Mouse (Mus musculus) bone marrow macrophage, adult 2 months (primary cell): Measurements from ENCODE around the gene Gm438.

Experiments
- CTCF ChIP-seq: IDR thresholded peaks from 2 replicates; pipeline ENCODE4 v1.5.1; 2012; ENCODE audit warnings: low read depth, mild to moderate bottlenecking, low read length, moderate library complexity
- POLR2A ChIP-seq: IDR thresholded peaks from 2 replicates; pipeline ENCODE4 v1.6.1; 2012; ENCODE audit warnings: mild to moderate bottlenecking, low read depth, low read length, borderline replicate concordance

- TF ChIP-seq CTCF = no peak
- TF ChIP-seq POLR2A = no peak
Measured at GRCm38 (mm10) chr4:144823996-144824395, 37.6 kb upstream of the Gm438 start.
